Mouse (Mus musculus) adrenal gland, postnatal 36 days (tissue): ENCODE results near the gene Olfr523. TPM values are rescaled to one million over a fixed set of nuclear protein-coding genes. Genes with fewer than 3 reads are reported as not detected.

Experiments
- total RNA-seq, 2 experiments: library from RNA; stranded (reverse); gene quantifications; 2 replicates each; pipeline ENCODE4 v1.2.3; 2021

Gene Olfr523
- total RNA-seq, 2 experiments from 2014 or later, result not detected

Other genes starting within 250 kb of the Olfr523 start
- gene Utf1, start 229.4 kb upstream of the Olfr523 start, total RNA-seq, result not detected
- not detected for gene 6430531B16Rik, start 194.5 kb upstream of the Olfr523 start, total RNA-seq
- 1 to 10 TPM in 1 of 2 experiments, under 1 TPM in 1; 0.69 to 4.6 TPM for gene Adam8, start 180.7 kb upstream of the Olfr523 start, total RNA-seq
- gene Zfp511, start 136.8 kb upstream of the Olfr523 start, total RNA-seq, result 10 to 100 TPM; 19.2 to 22.8 TPM
- 10 to 100 TPM; 24.4 to 26.0 TPM for gene Tubgcp2, start 136.5 kb upstream of the Olfr523 start, total RNA-seq
- gene Msx3, start 124.1 kb upstream of the Olfr523 start, total RNA-seq, result not detected
- gene Caly, start 90.7 kb upstream of the Olfr523 start, total RNA-seq, result 1 to 10 TPM; 4.6 to 6.1 TPM
- gene Prap1, start 79.8 kb upstream of the Olfr523 start, total RNA-seq, result not detected
- 10 to 100 TPM; 45.3 to 68.5 TPM for gene Fuom, start 70.8 kb upstream of the Olfr523 start, total RNA-seq
- gene Paox, start 57.4 kb upstream of the Olfr523 start, total RNA-seq, result 10 to 100 TPM; 13.0 to 26.1 TPM
- gene Echs1, start 56.7 kb upstream of the Olfr523 start, total RNA-seq, result 100 to 1,000 TPM; 356 to 530 TPM
- 10 to 100 TPM; 24.4 to 34.5 TPM for gene Mtg1, start 35.7 kb upstream of the Olfr523 start, total RNA-seq
- gene Sprn, start 18.3 kb upstream of the Olfr523 start, total RNA-seq, result under 1 TPM; 0.33 to 0.56 TPM
- gene Olfr522, start 8.5 kb upstream of the Olfr523 start, total RNA-seq, result not detected
- not detected for gene Olfr524, start 32.7 kb downstream of the Olfr523 start, total RNA-seq
- not detected for gene Cd163l1, start 45.0 kb downstream of the Olfr523 start, total RNA-seq
- not detected for gene 5830411N06Rik, start 74.1 kb downstream of the Olfr523 start, total RNA-seq
- not detected for gene Olfr525, start 147.6 kb downstream of the Olfr523 start, total RNA-seq
- gene Olfr527, start 160.8 kb downstream of the Olfr523 start, total RNA-seq, result not detected
- not detected for gene Olfr60, start 188.5 kb downstream of the Olfr523 start, total RNA-seq
- gene Olfr530, start 203.1 kb downstream of the Olfr523 start, total RNA-seq, result not detected
- not detected for gene Olfr531, start 229.7 kb downstream of the Olfr523 start, total RNA-seq
- not detected for gene Olfr532, start 248.4 kb downstream of the Olfr523 start, total RNA-seq